Mouse (Mus musculus) hindbrain, embryonic 10.5 days (tissue): Measurements from ENCODE around the gene Ptprn. TPM values are rescaled to one million over a fixed set of nuclear protein-coding genes. Genes with fewer than 3 reads are reported as not detected.

Experiments used
- DNase-seq: peaks from one replicate; pipeline ENCODE4 v3.0.0-alpha.2; 2017; ENCODE audit warnings: low spot score
- H3K27ac ChIP-seq: fragments of 300-500 bp; sonication (generic); 2 replicates; pipeline ENCODE4 v1.5.1; 2016; ENCODE audit warnings: mild to moderate bottlenecking, moderate library complexity
- H3K27me3 ChIP-seq: fragments of 300-500 bp; sonication (generic); 2 replicates; pipeline ENCODE4 v1.6.1; 2016; ENCODE audit warnings: mild to moderate bottlenecking; ENCODE audit not compliant: poor library complexity, insufficient read depth, severe bottlenecking
- H3K36me3 ChIP-seq: fragments of 300-500 bp; sonication (generic); 2 replicates; pipeline ENCODE4 v1.6.1; 2016; ENCODE audit warnings: mild to moderate bottlenecking, moderate library complexity
- H3K4me1 ChIP-seq: fragments of 300-500 bp; sonication (generic); replicated peaks from 2 replicates; pipeline ENCODE4 v1.6.1; 2016; ENCODE audit warnings: mild to moderate bottlenecking
- H3K4me3 ChIP-seq: fragments of 300-500 bp; sonication (generic); 2 replicates; pipeline ENCODE4 v1.5.1; 2016; ENCODE audit warnings: mild to moderate bottlenecking, moderate library complexity
- H3K9me3 ChIP-seq: fragments of 300-500 bp; sonication (generic); 2 replicates; pipeline ENCODE4 v1.6.1; 2016; ENCODE audit warnings: mild to moderate bottlenecking, moderate library complexity
- WGBS: fragments of 180-500 bp; shearing (Covaris S2); methylation state at CpG from one replicate; pipeline ENCODE4 v1.1.7; 2016; 5-methylcytosine and 5-hydroxymethylcytosine counted together
- polyA plus RNA-seq: library from polyadenylated mRNA; unstranded; fragments of >200 nt; fragmentation: Nextera tagmentation; extraction: Ambion mirVana; gene quantifications from 2 replicates; pipeline ENCODE4 v1.2.1, GENCODE M21; 2016

Gene Ptprn
- polyA plus RNA-seq, 1 experiment from 2014 or later: 7.9 TPM

GRCm38 (mm10) chr1:75278228-75278627 lies 13.9 kb upstream of the Ptprn start, which contains the start of gene Resp18:
TSS of gene Resp18 (minus strand) at chr1:75278415.
- H3K27ac ChIP-seq: 0 out of 2 replicates have a peak within 1 kb of the TSS, but pooled peaks have one; percentile 12
- H3K4me1 ChIP-seq: 0 out of 2 replicates have a peak, but pooled peaks cover 6% of the 10 kb centered on the region
- no peaks in the 10 kb centered on the region for H3K36me3 ChIP-seq
- H3K27me3 ChIP-seq: peaks cover 33% of the 10 kb centered on the region
- WGBS: 6% methylated on average over 13 of the region's 13 CpGs
- H3K4me3 ChIP-seq: peak within 1 kb of the TSS; percentile 40
- peaks cover 11% of the 10 kb centered on the region; the same call in 1 of the 2 replicates for H3K9me3 ChIP-seq
- no peak for DNase-seq

- Histone ChIP-seq H3K36me3 (no peaks in the 10 kb centered on the region), H3K27me3 (peaks cover 33% of the 10 kb centered on the region), H3K4me1 (0 out of 2 replicates have a peak, but pooled peaks cover 6% of the 10 kb centered on the region), H3K9me3 (peaks cover 11% of the 10 kb centered on the region; the same call in 1 of the 2 replicates), H3K27ac (0 out of 2 replicates have a peak overlapping the region, but pooled peaks have one; percentile 12), H3K4me3 (peak overlapping the region; percentile 40)
- DNase-seq: peak; percentile 45
- WGBS: 4% methylated on average over 23 of the region's 23 CpGs
Measured at GRCm38 (mm10) chr1:75277195-75278188, 13.2 kb upstream of the Ptprn start.

GRCm38 (mm10) chr1:75262969-75263951 lies 1.0 kb downstream of the Ptprn start:
- Histone ChIP-seq H3K4me1 (peaks cover 12% of the 10 kb centered on the region), H3K27me3 (peaks cover 62% of the 10 kb centered on the region), H3K36me3 (no peaks in the 10 kb centered on the region), H3K9me3 (no peaks in the 10 kb centered on the region), H3K27ac (peak overlapping the region; percentile 64; the same call in 1 of the 2 replicates), H3K4me3 (peak overlapping the region; percentile 54)
- WGBS: 1% methylated on average over 40 of the region's 40 CpGs
- DNase-seq: peak; percentile 71

- H3K4me1 ChIP-seq: peaks cover 12% of the 10 kb centered on the region
- H3K27ac ChIP-seq: no peak overlapping the region
- H3K9me3 ChIP-seq: no peaks in the 10 kb centered on the region
- DNase-seq: no peak
- peaks cover 63% of the 10 kb centered on the region for H3K27me3 ChIP-seq
- no peaks in the 10 kb centered on the region for H3K36me3 ChIP-seq
- H3K4me3 ChIP-seq: no peak overlapping the region
Measured at GRCm38 (mm10) chr1:75261278-75261677, 3.0 kb downstream of the Ptprn start.

- H3K27me3 ChIP-seq: peaks cover 25% of the 10 kb centered on the region
- no peaks in the 10 kb centered on the region for H3K36me3 ChIP-seq
- no peak overlapping the region for H3K4me3 ChIP-seq
- H3K4me1 ChIP-seq: peaks cover 19% of the 10 kb centered on the region
- H3K9me3 ChIP-seq: no peaks in the 10 kb centered on the region
- no peak overlapping the region for H3K27ac ChIP-seq
- no peak for DNase-seq
- WGBS: 71% methylated on average over 10 of the region's 10 CpGs
Measured at GRCm38 (mm10) chr1:75255516-75256046, 8.7 kb downstream of the Ptprn start.

GRCm38 (mm10) chr1:75254625-75255013 lies 9.7 kb downstream of the Ptprn start:
- 75% methylated on average over 8 of the region's 8 CpGs for WGBS
- H3K4me3 ChIP-seq: no peak overlapping the region
- H3K36me3 ChIP-seq: no peaks in the 10 kb centered on the region
- no peaks in the 10 kb centered on the region for H3K9me3 ChIP-seq
- H3K27ac ChIP-seq: no peak overlapping the region
- H3K27me3 ChIP-seq: peaks cover 21% of the 10 kb centered on the region
- DNase-seq: no peak
- H3K4me1 ChIP-seq: peaks cover 21% of the 10 kb centered on the region

GRCm38 (mm10) chr1:75253849-75254624 lies 10.3 kb downstream of the Ptprn start:
- Histone ChIP-seq H3K4me1 (peaks cover 21% of the 10 kb centered on the region), H3K27ac (no peak overlapping the region; the same call in 1 of the 2 replicates), H3K36me3 (no peaks in the 10 kb centered on the region), H3K4me3 (no peak overlapping the region), H3K9me3 (no peaks in the 10 kb centered on the region), H3K27me3 (peaks cover 21% of the 10 kb centered on the region)
- WGBS: 64% methylated on average over 16 of the region's 16 CpGs
- DNase-seq: peak; percentile 79

GRCm38 (mm10) chr1:75253029-75253428 lies 11.3 kb downstream of the Ptprn start:
- WGBS: 72% methylated on average over 16 of the region's 16 CpGs
- no peaks in the 10 kb centered on the region for H3K9me3 ChIP-seq
- H3K4me3 ChIP-seq: no peak overlapping the region
- peaks cover 16% of the 10 kb centered on the region for H3K27me3 ChIP-seq
- DNase-seq: no peak
- H3K36me3 ChIP-seq: no peaks in the 10 kb centered on the region
- peaks cover 27% of the 10 kb centered on the region for H3K4me1 ChIP-seq
- no peak overlapping the region for H3K27ac ChIP-seq

GRCm38 (mm10) chr1:75252308-75252707 lies 12.0 kb downstream of the Ptprn start:
- Histone ChIP-seq H3K9me3 (no peaks in the 10 kb centered on the region), H3K4me3 (no peak overlapping the region), H3K36me3 (no peaks in the 10 kb centered on the region), H3K27me3 (peaks cover 16% of the 10 kb centered on the region), H3K4me1 (peaks cover 34% of the 10 kb centered on the region), H3K27ac (no peak overlapping the region)
- WGBS: 67% methylated on average over 13 of the region's 13 CpGs
- no peak for DNase-seq

GRCm38 (mm10) chr1:75251112-75251970 lies 13.0 kb downstream of the Ptprn start:
- H3K27ac ChIP-seq: peak overlapping the region; percentile 53; the same call in 1 of the 2 replicates
- WGBS: 5% methylated on average over 22 of the region's 22 CpGs
- peaks cover 40% of the 10 kb centered on the region for H3K4me1 ChIP-seq

GRCm38 (mm10) chr1:75250498-75250897 lies 13.8 kb downstream of the Ptprn start:
- Histone ChIP-seq H3K36me3 (no peaks in the 10 kb centered on the region), H3K27ac (no peak overlapping the region), H3K4me1 (peaks cover 41% of the 10 kb centered on the region), H3K4me3 (no peak overlapping the region), H3K27me3 (peaks cover 16% of the 10 kb centered on the region), H3K9me3 (no peaks in the 10 kb centered on the region)
- 59% methylated on average over 3 of the region's 3 CpGs for WGBS
- no peak for DNase-seq

More at GRCm38 (mm10) chr1:75251112-75251970, 13.0 kb downstream of the Ptprn start:
- H3K9me3 ChIP-seq: no peaks in the 10 kb centered on the region
- peak overlapping the region; percentile 38 for H3K4me3 ChIP-seq
- H3K27me3 ChIP-seq: peaks cover 16% of the 10 kb centered on the region
- peak; percentile 74 for DNase-seq
- H3K36me3 ChIP-seq: no peaks in the 10 kb centered on the region
